Mouse (Mus musculus) urinary bladder, postnatal 4 days (tissue): ENCODE measurements around the gene Smco3.
"Not testable (repeated sequence)": the region's sequence is repeated elsewhere in the genome, so short reads cannot be mapped to it uniquely, and the experiment has no call there.

Experiments used
- DNase-seq, 2 experiments: peaks; one replicate each; pipeline ENCODE4 v3.0.0; 2021 to 2022; ENCODE audit warnings: low spot score in 2 of 2

The Smco3 gene

DNA sequence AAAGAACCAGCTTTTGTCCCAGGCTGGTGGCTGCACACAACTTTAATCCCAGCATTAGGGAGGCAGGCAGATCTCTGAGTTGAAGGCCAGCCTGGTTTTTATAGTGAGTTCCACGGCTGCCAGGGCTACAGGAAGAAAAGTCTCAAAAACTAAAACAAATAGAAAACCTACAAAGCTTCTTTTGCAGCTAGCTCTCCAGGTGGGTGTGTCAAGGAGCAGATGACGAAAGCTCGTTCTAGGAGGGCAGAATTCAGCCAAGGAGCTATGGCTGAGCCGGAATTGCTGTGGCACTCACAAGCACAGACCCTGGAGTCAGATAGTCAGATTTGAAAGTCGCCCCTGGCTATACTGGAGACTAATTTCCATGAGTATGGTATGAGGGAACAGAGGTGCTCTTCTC, 28.4 kb downstream of the Smco3 start:
- DNase-seq: no peak

DNA sequence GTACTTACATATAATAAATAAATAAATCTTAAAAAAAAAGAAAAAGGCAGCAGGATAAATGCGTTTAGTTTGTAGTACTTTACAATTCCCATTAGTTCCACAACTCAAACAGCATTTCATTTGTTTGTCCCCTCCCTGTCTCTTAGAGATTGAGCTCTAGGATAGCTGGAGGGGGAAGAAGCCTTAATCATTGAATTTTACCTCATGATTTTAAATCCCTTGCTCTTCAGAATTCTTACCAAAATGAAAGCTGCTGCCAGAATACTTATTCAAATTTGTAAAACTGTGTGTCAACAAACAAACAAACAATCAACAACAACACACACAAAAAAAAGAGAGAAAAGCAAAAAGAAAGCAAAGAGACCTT, 29.9 kb downstream of the Smco3 start:
- DNase-seq: no peak

DNA sequence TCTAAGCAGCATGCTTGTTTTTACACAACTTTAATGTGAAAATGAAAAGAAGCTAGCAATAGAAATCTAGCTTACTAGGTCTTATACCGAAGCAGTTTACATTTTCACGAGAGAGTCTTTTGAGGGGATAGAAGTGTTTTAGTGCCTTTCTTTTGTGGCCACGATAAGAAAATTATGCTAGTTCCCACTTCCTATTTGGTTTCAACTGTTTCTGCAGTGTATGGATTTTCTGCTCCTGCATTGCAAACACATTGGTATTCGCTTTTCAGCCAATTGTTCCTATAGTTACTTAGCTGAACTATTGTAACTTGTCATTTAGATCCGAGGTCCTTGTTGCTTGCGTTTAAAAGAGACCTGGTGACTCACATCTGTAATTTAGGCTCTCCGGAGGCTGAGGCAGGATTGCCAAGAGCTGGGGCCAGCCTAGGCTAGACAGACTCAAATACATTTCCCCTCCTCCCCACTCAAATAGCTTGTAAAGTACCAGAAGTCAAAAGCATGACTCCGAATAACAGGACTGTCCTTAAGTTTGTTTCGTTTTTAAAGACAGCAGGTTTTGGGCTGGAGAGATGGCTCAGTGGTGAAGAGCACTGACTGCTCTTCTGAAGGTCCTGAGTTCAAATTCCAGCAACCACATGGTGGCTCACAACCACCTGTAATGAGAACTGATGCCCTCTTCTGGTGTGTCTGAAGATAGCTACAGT, 30.4 kb downstream of the Smco3 start:
- no peak for DNase-seq

DNA sequence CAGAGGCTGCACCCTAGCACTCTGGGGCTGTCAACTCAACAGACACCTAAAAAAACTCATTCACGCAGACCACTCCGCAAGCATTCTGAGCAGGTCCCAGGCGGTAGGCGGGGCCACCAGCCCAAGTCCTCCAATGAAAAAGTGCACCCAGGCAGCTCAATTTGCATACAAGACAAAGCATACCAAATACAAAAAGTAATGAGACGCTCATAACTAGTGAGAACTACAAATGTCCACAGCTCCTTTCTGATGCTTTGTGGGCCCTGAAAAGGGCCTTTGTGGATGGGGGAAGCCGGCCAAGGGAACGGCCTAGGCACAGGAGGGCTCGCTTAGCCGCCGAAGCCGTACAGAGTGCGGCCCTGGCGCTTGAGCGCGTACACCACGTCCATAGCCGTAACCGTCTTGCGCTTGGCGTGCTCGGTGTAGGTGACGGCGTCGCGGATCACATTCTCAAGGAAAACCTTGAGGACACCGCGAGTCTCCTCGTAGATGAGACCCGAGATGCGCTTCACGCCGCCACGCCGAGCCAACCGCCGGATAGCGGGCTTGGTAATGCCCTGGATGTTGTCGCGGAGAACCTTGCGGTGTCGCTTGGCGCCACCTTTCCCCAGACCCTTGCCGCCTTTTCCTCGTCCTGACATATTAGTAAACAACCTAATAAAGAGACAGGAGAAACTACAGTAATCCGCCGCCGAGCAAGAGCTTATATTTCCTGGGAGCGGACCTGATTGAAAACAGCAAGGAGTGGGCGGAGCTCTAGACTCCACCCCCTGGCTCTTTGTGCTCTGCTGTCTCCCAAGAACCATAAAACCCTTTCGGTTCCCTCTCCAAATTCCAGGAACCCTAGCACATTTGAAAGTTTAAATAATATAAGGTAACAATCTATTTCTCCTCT, 31.3 kb downstream of the Smco3 start, which contains the start of gene Hist4h4:
Gene Hist4h4, minus strand, starts transcription at position 677 of the 895 bp plus-strand sequence.
- DNase-seq: peak; percentile 92 to 98

DNA sequence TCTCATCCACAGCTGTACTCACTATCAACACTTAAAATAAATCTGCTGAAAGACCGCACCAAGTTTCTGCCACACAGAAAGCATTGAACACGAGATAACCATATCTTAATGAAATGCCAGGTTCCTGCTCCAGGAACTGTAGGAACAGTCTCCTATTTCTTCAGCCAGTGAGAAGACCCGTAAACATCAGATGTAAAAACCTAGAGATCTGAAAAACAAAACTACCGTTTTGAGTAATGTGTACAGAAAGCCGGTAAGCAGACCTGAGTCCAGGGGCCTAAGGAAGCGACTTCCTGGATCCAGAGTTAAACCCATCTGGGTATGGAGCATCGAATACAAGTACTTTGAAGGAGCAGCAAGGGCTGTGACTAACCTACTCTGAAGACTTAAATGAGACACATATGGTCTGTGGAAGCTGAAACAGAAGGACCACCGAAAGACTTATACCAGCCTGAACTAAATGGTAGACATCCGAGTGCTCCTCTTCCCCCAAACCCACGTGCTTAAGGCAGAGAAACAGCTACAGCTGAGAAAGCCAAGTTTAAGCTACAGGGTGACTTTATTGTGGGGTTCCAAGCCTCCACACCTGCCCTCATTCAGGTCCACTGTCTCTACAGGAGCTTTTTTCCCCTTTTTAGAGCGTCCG, 32.0 kb downstream of the Smco3 start:
- DNase-seq: no peak

DNA sequence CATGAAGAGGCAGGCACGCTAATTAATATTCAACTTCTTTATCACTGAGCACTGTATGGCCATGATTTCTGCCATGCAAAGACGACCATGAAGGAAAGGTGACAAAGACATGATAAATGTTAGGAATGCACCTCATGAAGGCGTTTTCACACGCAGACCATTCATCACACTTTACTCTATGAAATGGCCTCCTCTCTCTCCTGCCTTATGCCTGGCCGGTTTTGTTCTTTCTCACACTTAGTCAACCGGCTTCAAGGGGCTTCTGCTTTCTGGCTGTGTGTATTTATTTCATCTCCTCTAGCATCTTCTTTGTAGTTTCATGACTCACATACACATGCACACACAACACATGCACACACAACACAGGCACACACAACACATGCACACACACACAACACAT, 34.0 kb downstream of the Smco3 start:
- no peak for DNase-seq

DNA sequence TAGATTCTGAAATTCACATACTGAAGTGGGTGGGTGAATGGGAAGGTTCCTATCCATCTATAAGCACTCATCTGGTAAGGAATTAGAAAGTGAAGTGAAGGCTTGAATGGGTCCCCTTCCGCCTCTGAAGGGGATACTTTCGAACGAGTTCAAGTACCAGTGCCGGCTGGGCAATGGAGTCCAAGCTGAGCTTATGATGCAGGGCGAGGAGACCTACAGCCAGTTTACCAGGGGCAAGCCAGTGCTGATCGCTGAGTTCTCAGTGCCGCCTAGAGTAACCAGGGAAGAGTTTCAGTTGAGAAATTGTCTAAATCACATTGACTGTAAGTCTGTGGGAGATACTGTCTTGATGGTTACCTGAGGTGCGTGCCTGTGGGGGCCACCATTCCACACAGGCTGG, 34.5 kb downstream of the Smco3 start:
- DNase-seq: no peak

DNA sequence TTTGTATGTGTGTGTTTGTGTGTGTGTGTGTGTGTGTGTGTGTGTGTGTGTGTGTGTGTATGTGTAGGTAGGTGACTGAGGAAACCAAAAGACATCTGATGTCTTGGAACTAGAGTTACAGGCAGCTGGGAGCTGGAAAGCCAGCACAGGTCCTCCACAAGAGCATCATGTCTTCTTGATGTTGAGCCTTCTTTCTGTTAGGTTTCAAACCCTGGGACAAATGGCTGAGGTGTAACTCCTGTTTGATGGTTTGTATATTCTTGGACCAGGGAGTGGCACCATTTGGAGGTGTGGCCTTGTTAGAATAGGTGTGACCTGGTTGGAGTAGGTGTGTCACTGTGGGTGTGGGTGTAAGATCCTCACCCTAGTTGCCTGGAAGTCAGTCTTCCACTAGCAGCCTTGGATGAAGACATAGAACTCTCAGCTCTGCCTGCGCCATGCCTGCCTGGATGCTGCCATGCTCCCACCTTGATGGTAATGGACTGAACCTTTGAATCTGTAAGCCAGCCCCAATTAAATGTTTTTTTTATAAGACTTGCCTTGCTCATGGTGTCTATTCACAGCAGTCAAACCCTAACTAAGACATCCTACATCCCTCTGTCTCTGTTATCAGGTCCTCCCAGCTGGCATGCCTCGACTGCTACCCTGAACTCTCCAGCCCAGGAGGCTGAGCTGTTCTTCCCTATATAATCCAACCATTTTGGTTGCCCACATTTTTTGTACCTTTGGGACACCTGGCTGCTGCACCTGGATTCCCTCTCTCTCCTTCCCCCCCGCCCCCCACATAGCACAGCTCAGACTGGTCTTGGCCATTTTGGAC, 37.2 kb downstream of the Smco3 start:
- DNase-seq: not testable (repeated sequence)

DNA sequence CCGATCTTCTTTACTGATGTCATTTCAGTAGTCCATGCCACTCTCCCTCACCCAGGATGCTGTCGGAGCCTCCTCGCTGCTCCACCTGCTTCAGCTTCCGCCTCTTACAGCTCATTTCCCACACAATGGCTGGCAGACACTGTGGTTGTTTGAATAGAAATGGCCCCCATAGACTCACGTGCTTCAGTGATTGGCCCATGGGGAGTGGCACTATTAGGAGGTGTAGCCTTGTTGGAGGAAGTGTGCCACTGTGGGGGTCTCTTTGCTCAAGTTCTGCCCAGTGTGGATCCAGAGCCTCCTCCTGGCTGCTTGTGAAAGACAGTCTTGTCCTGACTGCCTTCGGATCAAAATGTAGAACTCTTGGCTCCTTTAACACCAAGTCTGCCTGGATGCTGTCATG, 39.4 kb downstream of the Smco3 start:
- peak in 1 of 2 experiments; percentile 34 for DNase-seq

DNA sequence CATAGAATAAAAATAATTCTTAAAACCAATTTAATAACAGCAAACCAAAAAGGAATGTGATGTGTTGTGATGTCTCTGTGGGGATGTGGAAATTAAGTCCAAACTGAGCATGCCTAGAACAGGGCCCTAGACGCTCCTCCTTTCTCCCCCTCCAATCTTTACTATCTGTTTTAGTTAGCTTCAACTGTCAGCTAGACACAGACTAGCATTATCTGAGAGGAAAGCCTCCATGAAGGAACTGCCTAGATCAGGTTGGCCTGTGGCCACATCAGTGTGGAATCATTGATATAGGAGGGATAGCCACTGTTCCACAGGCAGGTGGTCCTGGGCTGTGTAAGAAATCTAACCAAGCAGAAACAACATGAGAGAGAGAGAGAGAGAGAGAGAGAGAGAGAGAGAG, 40.1 kb downstream of the Smco3 start:
- DNase-seq: no peak

DNA sequence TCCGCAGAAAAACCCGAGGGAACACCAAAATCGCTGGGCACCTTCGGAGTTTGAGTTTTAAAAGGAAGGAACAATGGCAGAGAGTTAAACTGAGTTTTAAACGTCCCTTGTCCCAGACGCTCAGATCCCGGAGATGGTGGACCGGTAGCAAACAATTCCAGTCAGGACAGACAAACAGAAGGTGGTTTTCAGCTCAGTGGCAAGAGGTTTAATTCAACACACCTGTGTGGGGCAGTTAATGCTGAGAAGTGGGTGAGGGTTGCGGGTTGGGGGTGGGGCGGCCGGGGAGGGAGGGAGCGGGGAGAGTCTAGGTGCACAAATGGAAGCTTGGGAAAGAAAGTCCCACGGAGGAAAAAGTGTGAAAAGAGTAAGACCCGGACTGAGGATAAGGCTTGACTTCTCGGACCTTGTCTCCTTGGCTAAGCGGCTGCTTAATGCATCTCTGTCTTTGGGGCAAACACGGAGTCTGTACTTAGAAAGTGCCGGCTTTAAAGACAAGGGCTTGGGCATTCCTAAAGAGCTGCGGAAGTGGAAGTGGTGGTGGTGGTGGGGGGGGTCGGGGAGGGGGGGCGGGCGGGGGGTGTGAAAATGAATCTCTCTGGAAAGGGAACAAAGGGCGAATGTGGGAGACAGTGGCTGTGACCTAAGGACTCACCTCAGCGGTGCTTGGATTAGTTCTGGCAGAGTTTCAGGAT, 41.3 kb downstream of the Smco3 start:
- DNase-seq: no peak

DNA sequence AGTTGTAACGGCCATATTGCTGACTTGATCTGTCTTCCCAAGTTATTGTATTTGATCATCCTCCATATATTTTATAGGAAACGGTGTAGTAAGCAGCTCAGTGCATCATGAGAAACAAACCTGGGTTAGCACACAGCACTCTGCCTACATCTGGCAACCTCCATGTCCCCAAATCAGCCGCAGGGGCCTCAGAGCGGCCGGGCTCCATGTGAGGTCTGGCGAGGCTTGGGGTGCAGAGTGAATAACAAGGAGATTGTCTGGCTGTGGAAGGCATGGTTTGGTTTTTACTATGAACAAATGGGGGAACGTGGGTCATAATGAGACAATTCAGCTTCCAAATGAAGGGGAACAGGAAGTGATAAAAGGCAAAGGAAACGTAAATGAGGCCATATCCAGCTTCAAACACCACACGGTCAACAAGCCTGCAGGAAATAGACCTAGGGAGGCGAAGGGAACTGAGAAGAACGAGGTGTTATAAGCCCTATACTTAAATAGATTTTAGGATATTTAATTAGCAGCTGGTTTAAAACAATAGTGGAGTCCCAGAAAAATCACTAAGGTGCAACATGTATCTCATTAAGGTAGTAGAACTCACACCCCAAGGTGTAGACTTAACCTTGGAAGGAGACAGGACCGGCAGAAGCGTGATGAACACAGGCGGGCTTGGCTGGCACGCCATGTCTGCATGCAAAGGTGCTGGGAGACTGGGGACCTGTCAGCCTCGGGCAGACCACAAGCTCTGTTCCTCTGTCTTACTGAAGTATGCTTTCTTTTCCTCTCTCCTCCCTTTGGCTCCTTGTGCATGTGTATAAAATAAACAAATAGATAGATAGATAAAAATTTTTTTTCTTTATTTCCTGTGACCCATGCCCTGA, 42.1 kb downstream of the Smco3 start:
- no peak for DNase-seq

DNA sequence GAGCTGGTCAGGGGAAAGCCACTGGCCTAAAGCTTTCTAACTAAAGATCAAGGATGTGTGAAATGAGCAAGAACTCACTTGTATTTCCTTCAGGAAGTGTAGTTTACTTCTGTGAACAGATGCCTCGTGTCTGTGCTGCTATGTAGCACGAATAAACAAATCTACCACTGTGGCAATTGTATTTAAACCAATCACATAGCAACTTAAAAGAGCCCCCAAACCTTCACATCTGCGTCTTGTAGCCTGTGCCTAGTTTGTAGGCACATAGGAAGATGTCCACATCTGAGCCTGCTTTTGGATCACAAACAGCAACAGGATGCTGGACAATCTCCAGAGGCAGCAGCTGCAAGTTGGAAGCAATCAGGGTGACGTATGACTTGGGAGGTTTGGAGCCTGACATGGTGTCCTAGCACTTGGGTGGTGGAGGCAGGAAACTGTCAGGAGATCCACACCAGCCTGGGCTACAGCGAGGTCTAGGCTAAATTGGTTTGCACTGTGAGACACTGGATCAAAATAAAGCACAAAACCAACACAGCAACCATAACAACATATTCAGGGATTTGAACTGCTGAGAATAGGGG, 45.8 kb downstream of the Smco3 start:
- DNase-seq: peak in 1 of 2 experiments; percentile 51

DNA sequence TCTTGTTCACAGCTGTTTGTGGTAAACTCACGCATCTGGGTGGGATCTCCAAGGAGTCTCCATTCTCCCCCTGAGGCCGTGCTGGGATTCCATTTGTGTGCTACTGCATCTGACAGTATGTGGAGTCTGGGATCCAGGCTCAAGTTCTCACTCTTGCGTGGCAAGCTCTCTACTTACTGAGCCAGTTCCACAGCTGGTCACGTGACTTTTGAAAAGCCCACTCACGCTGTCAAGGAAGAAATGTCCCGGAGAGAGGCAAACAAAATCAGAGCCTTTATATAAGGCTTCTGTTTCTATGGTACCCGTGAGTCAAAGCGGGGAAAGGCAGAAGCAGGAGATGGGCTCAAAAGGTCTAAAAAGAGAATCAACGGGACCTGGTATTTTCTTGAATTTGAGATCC, 52.5 kb downstream of the Smco3 start:
- no peak for DNase-seq

DNA sequence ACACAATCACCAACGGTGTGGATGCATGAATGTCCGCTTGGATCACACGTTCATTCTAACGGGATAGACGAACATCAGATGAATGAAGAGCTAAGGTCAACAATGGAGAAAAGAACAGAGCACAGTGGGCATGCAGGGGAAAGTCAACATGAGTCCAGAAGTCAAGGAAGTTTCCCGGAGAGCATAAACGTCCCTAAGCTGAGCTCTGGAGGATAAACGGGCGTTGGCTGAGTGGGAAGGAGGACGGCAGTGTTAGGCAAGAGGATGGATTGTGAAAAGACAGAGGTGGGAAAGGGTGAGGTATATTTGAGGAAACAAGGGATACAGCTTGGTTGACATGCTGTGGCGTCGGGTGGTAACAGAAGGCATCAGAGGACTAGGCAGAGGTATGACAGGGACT, 53.1 kb downstream of the Smco3 start:
- DNase-seq: no peak

DNA sequence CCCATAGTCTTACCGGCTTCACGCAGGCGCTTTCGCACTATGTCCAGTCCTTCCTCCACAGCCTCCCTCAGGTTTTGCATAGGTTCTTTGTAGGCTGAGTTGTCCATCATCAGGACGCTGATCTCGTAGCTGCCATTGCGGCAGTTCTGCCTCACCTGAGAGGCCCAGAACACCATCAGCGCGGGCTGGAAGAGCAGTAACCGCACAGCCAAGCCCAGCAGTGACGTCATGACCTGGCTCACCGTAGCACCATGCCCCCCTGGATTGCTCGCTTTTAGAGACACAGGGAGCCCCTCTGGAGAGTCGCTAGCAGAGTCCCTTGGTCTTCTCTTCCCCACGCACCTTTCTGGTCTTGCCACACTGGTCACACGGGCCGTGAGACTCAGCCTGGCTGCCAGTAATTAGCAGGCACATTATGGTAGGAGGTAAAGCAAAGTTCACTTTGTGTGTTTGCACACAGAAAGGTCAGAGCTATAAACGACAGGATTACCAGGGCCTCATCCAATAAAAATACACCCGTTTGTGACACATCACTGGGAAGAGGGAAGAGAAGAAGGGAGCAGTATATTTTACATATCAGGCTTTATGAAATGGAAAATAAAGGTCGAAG, 53.8 kb downstream of the Smco3 start, which contains the start of gene Gucy2c:
Gene Gucy2c, minus strand, starts transcription at position 389 of the 610 bp plus-strand sequence.
- DNase-seq: no peak
